Mouse (Mus musculus) stomach, embryonic 15.5 days (tissue): ENCODE results near the gene Gm20388. TPM values are rescaled to one million over a fixed set of nuclear protein-coding genes. Genes with fewer than 3 reads are reported as not detected.

Source experiments
- ATAC-seq: fragments of 200-750 bp; cut with Nextera tagmentation; 2 replicates; pipeline ENCODE4 v1.8.0; 2017; ENCODE audit warnings: low read depth, moderate number of reproducible peaks, moderate TSS enrichment; ENCODE audit not compliant: insufficient read depth, low FRiP score
- H3K27ac ChIP-seq: fragments of 300-500 bp; sonication (generic); 2 replicates; pipeline ENCODE4 v1.5.1; 2015; ENCODE audit warnings: mild to moderate bottlenecking, inconsistent platforms
- H3K27me3 ChIP-seq: fragments of 300-500 bp; sonication (generic); replicated peaks from 2 replicates; pipeline ENCODE4 v1.6.1; 2015; ENCODE audit warnings: inconsistent platforms
- H3K36me3 ChIP-seq: fragments of 300-500 bp; sonication (generic); 2 replicates; pipeline ENCODE4 v1.6.1; 2015; ENCODE audit warnings: inconsistent platforms
- H3K4me1 ChIP-seq: fragments of 300-500 bp; sonication (generic); 2 replicates; pipeline ENCODE4 v1.6.1; 2015; ENCODE audit warnings: inconsistent platforms
- H3K4me2 ChIP-seq: fragments of 300-500 bp; sonication (generic); 2 replicates; pipeline ENCODE4 v1.6.1; 2015; ENCODE audit warnings: mild to moderate bottlenecking, inconsistent platforms
- H3K4me3 ChIP-seq: fragments of 300-500 bp; sonication (generic); replicated peaks from 2 replicates; pipeline ENCODE4 v1.5.1; 2015; ENCODE audit warnings: inconsistent platforms
- H3K9ac ChIP-seq: fragments of 300-500 bp; sonication (generic); 2 replicates; pipeline ENCODE4 v1.6.1; 2015; ENCODE audit warnings: inconsistent platforms
- H3K9me3 ChIP-seq: fragments of 300-500 bp; sonication (generic); 2 replicates; pipeline ENCODE4 v1.6.1; 2016; ENCODE audit warnings: inconsistent platforms
- WGBS: fragments of 180-500 bp; shearing (Covaris S2); methylation state at CpG from one replicate; pipeline ENCODE4 v1.1.7; 2015; 5-methylcytosine and 5-hydroxymethylcytosine counted together
- polyA plus RNA-seq: library from polyadenylated mRNA; unstranded; fragments of >200 nt; fragmentation: Nextera tagmentation; extraction: Ambion mirVana; gene quantifications from 2 replicates; pipeline ENCODE4 v1.2.1, GENCODE M21; 2015

Gm20388 gene
- polyA plus RNA-seq, 1 experiment from 2014 or later, result not detected

- no peak for ATAC-seq
- Histone ChIP-seq H3K4me2 (no peak overlapping the region), H3K27me3 (no peaks in the 10 kb centered on the region), H3K4me1 (peaks cover 53% of the 10 kb centered on the region), H3K27ac (no peak overlapping the region), H3K4me3 (no peak overlapping the region), H3K36me3 (no peaks in the 10 kb centered on the region), H3K9ac (no peak overlapping the region), H3K9me3 (no peaks in the 10 kb centered on the region)
- 57% methylated on average over 16 of the region's 16 CpGs for WGBS
Measured at GRCm38 (mm10) chr8:119916237-119916892, 5.7 kb downstream of the Gm20388 start.

GRCm38 (mm10) chr8:119917415-119917814 is 6.8 kb downstream of the Gm20388 start:
- ATAC-seq, result no peak
- Histone ChIP-seq H3K4me1 (peaks cover 48% of the 10 kb centered on the region), H3K27ac (no peak overlapping the region), H3K4me2 (no peak overlapping the region), H3K27me3 (no peaks in the 10 kb centered on the region), H3K4me3 (no peak overlapping the region), H3K9me3 (no peaks in the 10 kb centered on the region), H3K36me3 (no peaks in the 10 kb centered on the region), H3K9ac (no peak overlapping the region)
- 73% methylated on average over 3 of the region's 3 CpGs for WGBS

- Histone ChIP-seq H3K4me3 (no peak overlapping the region), H3K27me3 (no peaks in the 10 kb centered on the region), H3K4me1 (peaks cover 40% of the 10 kb centered on the region), H3K9ac (no peak overlapping the region), H3K36me3 (no peaks in the 10 kb centered on the region), H3K4me2 (no peak overlapping the region), H3K9me3 (no peaks in the 10 kb centered on the region), H3K27ac (no peak overlapping the region)
- 62% methylated on average over 1 of the region's 1 CpGs for WGBS
- peak; percentile 93 for ATAC-seq
Measured at GRCm38 (mm10) chr8:119918155-119918567, 7.5 kb downstream of the Gm20388 start.

GRCm38 (mm10) chr8:119923259-119923658 is 12.6 kb downstream of the Gm20388 start:
- Histone ChIP-seq H3K9me3 (no peaks in the 10 kb centered on the region), H3K36me3 (no peaks in the 10 kb centered on the region), H3K27ac (no peak overlapping the region), H3K4me1 (peaks cover 8% of the 10 kb centered on the region; the same call in 1 of the 2 replicates), H3K4me3 (no peak overlapping the region), H3K27me3 (no peaks in the 10 kb centered on the region), H3K4me2 (no peak overlapping the region), H3K9ac (no peak overlapping the region)
- no peak for ATAC-seq
- 87% methylated on average over 5 of the region's 5 CpGs for WGBS

GRCm38 (mm10) chr8:119925428-119925827 is 14.8 kb downstream of the Gm20388 start:
- Histone ChIP-seq H3K27me3 (no peaks in the 10 kb centered on the region), H3K4me2 (no peak overlapping the region), H3K4me1 (peaks cover 7% of the 10 kb centered on the region; the same call in 1 of the 2 replicates), H3K4me3 (no peak overlapping the region), H3K9me3 (no peaks in the 10 kb centered on the region), H3K9ac (no peak overlapping the region), H3K27ac (no peak overlapping the region), H3K36me3 (no peaks in the 10 kb centered on the region)
- 85% methylated on average over 4 of the region's 4 CpGs for WGBS
- no peak for ATAC-seq

GRCm38 (mm10) chr8:119926474-119926873 is 15.8 kb downstream of the Gm20388 start:
- H3K4me2 ChIP-seq, result no peak overlapping the region
- H3K27ac ChIP-seq, result no peak overlapping the region
- peaks cover 4% of the 10 kb centered on the region; the same call in 1 of the 2 replicates for H3K4me1 ChIP-seq
- ATAC-seq, result no peak
- H3K27me3 ChIP-seq, result no peaks in the 10 kb centered on the region
- WGBS, result 61% methylated on average over 2 of the region's 2 CpGs
- H3K36me3 ChIP-seq, result no peaks in the 10 kb centered on the region
- no peaks in the 10 kb centered on the region for H3K9me3 ChIP-seq
- no peak overlapping the region for H3K4me3 ChIP-seq
- no peak overlapping the region for H3K9ac ChIP-seq

GRCm38 (mm10) chr8:119927422-119928092 is 16.9 kb downstream of the Gm20388 start:
- H3K4me2 ChIP-seq, result no peak overlapping the region
- 39% methylated on average over 6 of the region's 6 CpGs for WGBS

GRCm38 (mm10) chr8:119931317-119931716 is 20.7 kb downstream of the Gm20388 start:
- Histone ChIP-seq H3K4me3 (no peak overlapping the region), H3K27me3 (no peaks in the 10 kb centered on the region), H3K27ac (no peak overlapping the region), H3K4me2 (no peak overlapping the region), H3K9me3 (no peaks in the 10 kb centered on the region), H3K4me1 (peaks cover 4% of the 10 kb centered on the region; the same call in 1 of the 2 replicates), H3K36me3 (peaks cover 13% of the 10 kb centered on the region), H3K9ac (no peak overlapping the region)
- ATAC-seq, result no peak
- WGBS, result 64% methylated on average over 4 of the region's 4 CpGs

More at GRCm38 (mm10) chr8:119927422-119928092, 16.9 kb downstream of the Gm20388 start:
- ATAC-seq, result peak; percentile 59; the same call in 1 of the 2 replicates
- H3K36me3 ChIP-seq, result 0 out of 2 replicates have a peak, but pooled peaks cover 3% of the 10 kb centered on the region
- no peak overlapping the region for H3K9ac ChIP-seq
- 0 out of 2 replicates have a peak overlapping the region, but pooled peaks have one; percentile 26 for H3K27ac ChIP-seq
- H3K27me3 ChIP-seq, result no peaks in the 10 kb centered on the region
- H3K4me3 ChIP-seq, result no peak overlapping the region
- no peaks in the 10 kb centered on the region for H3K9me3 ChIP-seq
- peaks cover 4% of the 10 kb centered on the region; the same call in 1 of the 2 replicates for H3K4me1 ChIP-seq

- Histone ChIP-seq H3K4me2 (no peak overlapping the region), H3K27ac (no peak overlapping the region), H3K9me3 (no peaks in the 10 kb centered on the region), H3K9ac (no peak overlapping the region), H3K4me3 (no peak overlapping the region), H3K4me1 (no peaks in the 10 kb centered on the region), H3K36me3 (peaks cover 16% of the 10 kb centered on the region), H3K27me3 (no peaks in the 10 kb centered on the region)
- 94% methylated on average over 4 of the region's 4 CpGs for WGBS
- ATAC-seq, result no peak
Measured at GRCm38 (mm10) chr8:119933681-119934080, 23.0 kb downstream of the Gm20388 start.

GRCm38 (mm10) chr8:119935541-119935940 is 24.9 kb downstream of the Gm20388 start:
- H3K36me3 ChIP-seq, result peaks cover 16% of the 10 kb centered on the region
- H3K4me2 ChIP-seq, result no peak overlapping the region
- 65% methylated on average over 6 of the region's 6 CpGs for WGBS
- H3K27me3 ChIP-seq, result no peaks in the 10 kb centered on the region
- no peak overlapping the region for H3K4me3 ChIP-seq
- no peaks in the 10 kb centered on the region for H3K4me1 ChIP-seq
- no peaks in the 10 kb centered on the region for H3K9me3 ChIP-seq
- no peak for ATAC-seq
- no peak overlapping the region for H3K27ac ChIP-seq
- H3K9ac ChIP-seq, result no peak overlapping the region

- Histone ChIP-seq H3K9ac (no peak overlapping the region), H3K4me1 (no peaks in the 10 kb centered on the region), H3K27ac (no peak overlapping the region), H3K4me3 (no peak overlapping the region), H3K27me3 (no peaks in the 10 kb centered on the region), H3K36me3 (peaks cover 26% of the 10 kb centered on the region), H3K9me3 (no peaks in the 10 kb centered on the region), H3K4me2 (no peak overlapping the region)
- ATAC-seq, result no peak
- 79% methylated on average over 7 of the region's 7 CpGs for WGBS
Measured at GRCm38 (mm10) chr8:119938481-119938880, 27.8 kb downstream of the Gm20388 start.

- 90% methylated on average over 2 of the region's 2 CpGs for whole genome bisulfite sequencing
- Histone ChIP-seq H3K9me3 (no peaks in the 10 kb centered on the region), H3K27ac (no peak overlapping the region), H3K4me3 (no peak overlapping the region), H3K36me3 (peaks cover 24% of the 10 kb centered on the region), H3K9ac (no peak overlapping the region), H3K4me1 (no peaks in the 10 kb centered on the region), H3K27me3 (no peaks in the 10 kb centered on the region), H3K4me2 (no peak overlapping the region)
- ATAC-seq, result no peak
Measured at GRCm38 (mm10) chr8:119939336-119939735, 28.7 kb downstream of the Gm20388 start.
